Mouse (Mus musculus): ENCODE measurements around the gene Zfp108.

Gene Zfp108

DNA sequence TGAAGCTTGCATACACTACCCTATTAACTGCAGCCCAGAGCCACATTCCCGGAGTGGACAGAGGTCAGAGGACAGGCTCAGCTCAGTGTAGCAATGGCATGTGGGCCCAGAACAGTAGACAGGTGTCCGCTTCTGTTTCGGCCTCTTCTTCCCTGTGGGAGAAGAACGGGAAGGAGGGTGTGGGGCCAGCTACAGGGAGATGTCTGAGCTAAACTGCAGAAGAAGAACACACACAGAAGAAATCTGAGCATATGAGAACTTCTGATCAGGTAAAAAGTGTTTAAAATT lies 26.2 kb downstream of the Zfp108 start:
- DNase-seq (ENCODE audit: low read depth in 1 of 2, low spot score in 2 of 2) = no peak

DNA sequence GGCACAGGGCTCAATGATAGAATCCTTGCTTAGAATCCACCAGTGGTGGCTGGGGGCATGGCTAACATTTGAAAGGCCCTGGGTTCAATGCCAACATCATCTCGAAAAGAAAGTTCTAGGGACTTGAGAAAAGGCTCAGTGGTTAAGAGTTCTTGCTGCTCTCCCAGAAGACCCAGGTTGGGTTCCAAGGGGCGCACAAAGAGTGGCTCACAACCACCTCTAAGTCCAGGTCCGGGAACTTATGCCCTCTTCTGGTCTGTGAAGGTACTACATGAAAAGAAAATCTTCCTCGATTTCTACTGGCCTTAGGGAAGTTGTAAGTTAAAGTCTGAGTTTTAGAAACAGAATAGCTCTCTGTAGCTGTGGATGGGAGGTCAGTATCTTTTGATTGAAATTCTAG lies 31.5 kb downstream of the Zfp108 start:
- DNase-seq (ENCODE audit: low read depth in 1 of 2, low spot score in 2 of 2) = no peak

DNA sequence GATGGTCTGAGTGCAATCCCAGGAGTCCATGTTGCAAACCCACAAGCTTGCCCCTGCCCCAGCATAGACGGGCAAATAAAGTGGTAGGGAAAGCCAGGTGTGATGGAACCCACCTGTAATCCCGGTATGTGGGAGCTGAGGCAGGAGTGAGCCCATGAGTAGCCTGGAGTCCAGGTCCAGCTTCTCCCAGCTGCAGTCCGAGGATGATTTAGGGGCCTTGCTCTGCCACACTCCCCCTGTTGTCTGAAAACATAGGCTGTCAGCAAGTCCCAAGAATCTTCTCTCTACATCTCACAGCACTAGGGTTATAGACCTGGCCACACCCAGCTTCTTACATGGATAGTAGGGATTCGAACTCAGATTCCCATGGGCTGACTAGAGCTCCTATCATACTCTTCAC lies 32.3 kb downstream of the Zfp108 start:
- DNase-seq (ENCODE audit: low read depth in 1 of 2, low spot score in 2 of 2) = no peak

DNA sequence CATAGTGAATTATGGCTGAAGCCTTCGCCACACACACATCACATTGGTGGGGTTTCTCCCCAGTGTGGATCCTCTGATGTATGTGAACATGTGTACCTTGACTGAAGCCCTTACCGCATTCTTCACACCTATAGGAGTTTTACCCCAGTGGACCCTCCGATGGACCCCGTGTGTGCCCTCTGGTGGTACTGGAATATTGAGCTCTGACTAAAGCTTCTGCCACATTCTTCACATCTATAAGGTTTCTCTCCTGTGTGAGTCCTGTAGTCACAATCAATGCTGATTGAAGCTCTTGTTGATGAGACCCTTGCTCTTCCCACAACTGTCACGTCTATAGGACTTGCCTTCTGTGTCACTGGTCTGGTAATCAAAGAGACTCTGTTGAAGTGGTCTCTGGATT lies 33.1 kb downstream of the Zfp108 start:
- DNase-seq (ENCODE audit: low read depth in 1 of 2, low spot score in 2 of 2) = no peak

DNA sequence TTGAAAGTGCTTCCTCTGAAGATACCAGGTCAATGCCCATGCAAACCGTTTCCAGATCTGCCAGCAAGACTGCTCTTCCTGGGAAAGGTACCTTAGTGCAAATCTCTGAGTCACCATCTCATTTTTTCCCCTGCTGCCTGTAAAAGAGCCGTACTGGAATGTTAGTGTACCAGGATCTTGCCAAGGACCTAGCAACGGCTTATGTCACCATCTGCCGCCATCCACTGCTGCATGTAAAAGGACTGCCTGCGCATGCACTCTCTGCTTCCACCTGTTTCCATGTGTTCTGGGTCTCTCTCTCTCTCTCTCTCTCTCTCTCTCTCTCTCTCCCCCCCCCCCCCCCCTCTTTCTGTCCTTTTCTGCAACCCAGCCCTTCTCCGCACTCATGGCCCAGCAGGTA lies 33.9 kb downstream of the Zfp108 start:
- no peak for DNase-seq (ENCODE audit: low read depth in 1 of 2, low spot score in 2 of 2)

DNA sequence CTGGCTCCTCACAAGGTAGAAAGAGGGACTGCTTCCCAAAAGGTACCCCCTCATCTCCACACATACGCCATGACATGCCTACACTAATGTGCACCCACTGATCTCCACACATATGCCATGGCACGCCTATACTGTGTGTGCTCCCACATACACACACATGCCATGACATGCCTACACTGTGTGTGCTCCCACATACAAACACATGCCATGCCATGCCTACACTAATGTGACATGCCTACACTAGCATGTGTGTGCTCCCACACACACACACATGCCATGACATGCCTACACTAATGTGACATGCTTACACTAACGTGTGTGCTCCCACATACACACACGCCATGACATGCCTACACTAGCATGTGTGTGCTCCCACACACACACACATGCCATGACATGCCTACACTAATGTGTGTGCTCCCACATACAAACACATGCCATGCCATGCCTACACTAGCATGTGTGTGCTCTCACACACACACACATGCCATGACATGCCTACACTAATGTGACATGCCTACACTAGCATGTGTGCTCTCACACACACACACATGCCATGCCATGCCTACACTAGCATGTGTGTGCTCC lies 35.6 kb downstream of the Zfp108 start:
- no peak for DNase-seq (ENCODE audit: low read depth in 1 of 2, low spot score in 2 of 2)

DNA sequence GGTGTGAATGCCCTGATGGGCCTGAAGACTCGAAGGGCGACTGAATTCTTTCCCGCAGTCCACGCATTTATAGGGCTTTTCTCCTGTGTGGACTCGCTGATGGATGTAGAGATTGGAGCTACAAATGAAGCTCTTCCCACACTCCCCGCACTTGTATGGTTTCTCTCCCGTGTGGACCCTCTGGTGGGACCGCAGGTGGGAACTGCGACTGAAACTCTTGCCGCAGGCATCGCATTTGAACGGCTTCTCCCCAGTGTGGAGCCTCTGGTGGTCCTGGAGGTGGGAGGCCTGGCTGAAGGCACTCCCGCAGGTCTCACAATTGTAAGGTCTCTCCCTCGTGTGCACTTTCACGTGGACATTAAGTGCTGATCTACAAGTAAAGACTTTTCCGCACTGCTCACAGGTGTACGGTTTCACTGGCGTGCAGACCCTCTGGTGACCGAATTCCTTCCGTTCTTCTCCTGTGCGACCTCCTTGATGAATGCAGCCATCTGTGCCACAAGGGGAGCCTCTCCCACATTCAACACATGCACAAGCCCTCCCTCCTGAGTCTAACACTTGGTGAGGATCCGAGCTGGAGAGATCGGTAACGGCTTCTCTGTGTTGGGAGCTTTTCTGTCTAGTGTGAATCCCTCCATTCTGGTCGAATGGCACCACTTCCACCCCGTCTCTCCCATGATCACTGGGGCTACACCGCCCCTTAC lies 36.9 kb downstream of the Zfp108 start:
- DNase-seq (ENCODE audit: low read depth in 1 of 2, low spot score in 2 of 2) = no peak

DNA sequence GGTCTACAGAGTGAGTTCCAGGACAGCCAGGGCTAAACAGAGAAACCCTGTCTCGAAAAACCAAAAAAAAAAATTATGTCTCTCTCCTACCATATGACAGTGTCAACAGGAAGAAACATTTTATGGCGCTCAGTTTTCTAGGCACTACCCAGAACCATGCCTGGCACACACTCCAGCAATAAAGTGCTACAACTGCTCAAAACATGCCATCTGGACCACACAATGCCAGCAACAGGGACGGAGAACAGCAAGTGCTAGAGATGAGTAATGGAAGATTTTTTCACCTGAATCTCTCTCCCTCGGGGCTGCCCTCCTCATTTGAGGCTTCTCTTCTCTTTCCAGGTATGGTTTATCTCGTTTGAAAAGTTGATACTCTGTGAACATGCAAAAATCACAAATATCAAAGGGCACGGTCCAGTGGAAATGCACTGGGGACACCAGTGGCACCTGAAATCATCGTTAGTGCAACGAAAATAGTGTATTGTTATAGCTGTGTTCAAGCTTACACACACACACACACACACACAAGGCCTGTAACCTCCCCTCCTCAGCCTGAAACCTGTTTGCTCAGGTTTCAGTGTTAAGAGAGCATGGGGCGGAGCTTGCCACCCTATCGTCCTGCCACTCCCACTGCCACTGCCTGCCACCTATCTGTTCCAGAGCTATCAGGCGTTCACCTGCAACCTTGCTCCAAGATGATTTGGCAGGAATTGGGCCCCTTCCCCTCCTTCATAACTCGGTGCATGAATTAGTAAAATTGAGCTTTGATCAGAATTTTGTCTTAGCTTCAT lies 38.7 kb downstream of the Zfp108 start:
- no peak for DNase-seq (ENCODE audit: low read depth in 1 of 2, low spot score in 2 of 2)

DNA sequence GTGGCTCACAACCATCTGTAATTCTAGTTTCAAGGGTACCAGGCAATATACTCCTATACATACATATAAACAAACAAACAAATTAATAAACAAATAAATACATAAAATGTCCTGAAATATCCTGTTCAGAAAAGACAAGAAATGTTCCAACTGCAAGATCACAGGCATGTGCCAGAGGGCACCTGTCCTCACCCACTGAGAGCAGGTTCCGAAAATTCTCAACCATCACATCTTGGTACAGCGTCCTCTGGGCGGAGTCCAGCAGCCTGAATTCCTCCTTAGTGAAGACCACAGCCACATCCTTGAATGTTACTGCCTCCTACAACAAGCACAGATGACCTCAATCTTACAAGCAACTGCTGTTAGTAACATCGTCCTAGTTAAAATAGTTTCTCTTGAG lies 40.2 kb downstream of the Zfp108 start:
- no peak for DNase-seq (ENCODE audit: low read depth in 1 of 2, low spot score in 2 of 2)

DNA sequence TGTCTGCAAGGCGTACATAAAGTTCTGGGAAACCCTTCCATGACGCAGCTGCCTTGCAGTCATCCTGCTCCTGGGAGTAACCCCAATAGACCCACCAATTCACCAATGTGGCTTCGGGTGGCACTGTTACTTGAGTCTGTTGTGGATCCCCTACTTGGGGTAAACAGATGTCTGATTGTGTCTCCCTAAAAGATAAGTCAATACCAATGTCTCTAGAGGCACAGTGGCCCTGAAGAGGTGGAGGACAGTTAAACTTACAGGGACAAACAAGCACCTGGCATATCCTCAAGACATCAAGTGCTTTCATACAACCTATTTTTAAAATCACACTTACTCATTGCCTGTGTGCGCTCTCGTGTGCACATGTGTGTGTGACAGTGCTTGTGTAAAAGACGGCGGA lies 40.8 kb downstream of the Zfp108 start:
- no peak for DNase-seq (ENCODE audit: low read depth in 1 of 2, low spot score in 2 of 2)

DNA sequence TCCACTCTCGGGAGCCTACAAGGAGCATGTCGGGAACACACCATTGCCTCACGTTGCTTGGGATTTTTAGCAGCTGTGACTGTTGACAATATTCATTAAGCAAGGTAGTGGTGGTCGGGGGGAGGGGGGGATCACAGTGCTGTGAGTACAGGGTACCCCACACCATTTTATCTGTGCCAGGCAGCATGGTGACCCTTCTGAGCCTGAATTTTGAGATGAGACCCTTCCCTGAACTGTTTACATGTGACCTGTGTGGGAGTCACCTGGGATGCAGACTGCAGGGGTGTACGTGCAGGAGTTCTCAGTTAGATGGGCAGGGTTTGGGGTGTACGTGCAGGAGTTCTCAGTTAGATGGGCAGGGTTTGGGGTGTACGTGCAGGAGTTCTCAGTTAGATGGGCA lies 41.8 kb downstream of the Zfp108 start:
- no peak for DNase-seq (ENCODE audit: low read depth in 1 of 2, low spot score in 2 of 2)

DNA sequence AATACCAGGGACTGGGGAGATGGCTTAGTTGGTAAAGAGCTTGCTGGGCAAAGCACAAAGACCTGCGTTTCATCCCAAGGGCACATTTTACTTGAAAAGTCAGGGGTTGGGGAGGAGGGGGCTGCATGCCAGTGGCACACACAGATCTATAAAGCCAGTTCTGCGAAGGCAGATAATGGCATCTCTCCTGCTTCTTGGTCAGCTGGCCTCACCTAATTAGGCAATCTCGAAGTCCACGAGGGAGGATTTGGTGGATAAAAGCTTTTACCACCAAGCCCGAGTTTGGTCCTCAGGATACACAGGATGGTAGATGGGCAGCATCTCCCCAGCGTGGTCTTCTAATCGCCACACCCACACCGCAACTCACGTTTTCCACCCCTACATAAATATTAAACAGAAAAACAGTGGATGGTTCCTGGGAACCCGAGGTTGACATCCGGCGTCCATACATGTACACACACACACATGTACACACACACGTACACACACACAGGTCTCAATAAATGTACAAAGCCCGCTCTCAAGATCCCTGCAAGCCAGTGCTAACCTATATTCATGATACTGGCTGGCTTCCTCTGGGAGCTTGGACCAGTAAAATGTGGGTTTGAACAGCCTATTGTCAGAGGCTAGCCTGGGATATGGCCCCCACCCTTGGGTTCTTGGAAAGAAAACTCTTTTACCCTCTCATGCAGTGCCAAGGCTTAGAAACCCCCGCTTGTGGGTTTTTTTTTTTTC lies 42.9 kb downstream of the Zfp108 start:
- no peak for DNase-seq (ENCODE audit: low read depth in 1 of 2, low spot score in 2 of 2)

DNA sequence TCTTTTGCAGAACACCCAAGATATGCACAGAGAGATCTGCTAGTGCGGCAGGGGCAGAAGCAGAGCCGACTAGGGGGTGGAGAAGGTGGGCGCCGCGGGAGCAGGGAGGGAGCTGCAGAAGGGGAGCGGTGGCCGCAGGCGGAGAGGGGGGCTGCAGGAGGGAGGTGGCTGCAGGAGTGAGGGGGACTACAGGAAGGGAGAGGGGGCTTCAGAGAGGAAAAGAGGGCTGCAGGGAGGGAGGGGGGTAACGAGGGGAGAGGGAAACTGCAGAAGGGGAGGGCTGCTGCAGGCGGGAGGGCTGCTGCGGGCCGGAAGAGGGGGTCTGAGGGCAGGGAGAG lies 44.0 kb downstream of the Zfp108 start:
- DNase-seq (ENCODE audit: low read depth in 1 of 2, low spot score in 2 of 2) = no peak

DNA sequence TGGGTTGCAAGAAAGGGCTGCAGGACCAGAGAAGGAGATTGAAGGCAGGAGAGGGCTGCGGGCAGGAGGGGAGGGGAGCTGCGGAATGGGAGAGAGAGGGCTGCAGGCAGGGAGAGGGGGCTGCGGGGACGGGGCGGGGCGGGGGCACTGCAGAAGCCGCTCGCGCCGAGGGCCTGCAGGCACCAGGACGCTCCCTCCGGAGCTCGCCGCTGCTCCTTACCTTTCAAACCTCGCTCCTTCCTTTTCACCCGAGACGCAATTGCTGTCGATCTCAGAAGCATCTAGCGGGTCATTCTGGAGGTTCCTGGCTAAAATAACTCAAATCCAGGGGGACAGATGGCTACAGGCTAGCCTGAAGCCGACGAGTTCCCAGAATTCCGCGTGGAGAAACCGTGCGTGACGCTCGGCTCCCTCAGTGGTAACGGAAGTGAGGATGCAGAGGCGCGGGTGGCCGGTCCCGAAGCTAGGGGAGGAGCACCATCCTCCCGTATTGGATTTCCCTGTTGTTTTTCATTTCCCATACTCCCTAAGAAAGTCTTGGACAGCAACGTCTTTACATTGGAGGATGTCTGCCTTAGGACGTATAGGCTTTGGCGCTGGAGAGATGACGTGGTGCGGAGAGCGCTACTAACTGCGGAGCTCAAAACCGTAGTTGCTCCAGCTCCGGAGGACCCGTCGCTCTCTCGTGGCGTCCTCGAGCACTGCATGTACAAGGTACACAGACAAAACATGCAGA lies 44.5 kb downstream of the Zfp108 start:
- DNase-seq (ENCODE audit: low read depth in 1 of 2, low spot score in 2 of 2) = peak; percentile 16 to 25

DNA sequence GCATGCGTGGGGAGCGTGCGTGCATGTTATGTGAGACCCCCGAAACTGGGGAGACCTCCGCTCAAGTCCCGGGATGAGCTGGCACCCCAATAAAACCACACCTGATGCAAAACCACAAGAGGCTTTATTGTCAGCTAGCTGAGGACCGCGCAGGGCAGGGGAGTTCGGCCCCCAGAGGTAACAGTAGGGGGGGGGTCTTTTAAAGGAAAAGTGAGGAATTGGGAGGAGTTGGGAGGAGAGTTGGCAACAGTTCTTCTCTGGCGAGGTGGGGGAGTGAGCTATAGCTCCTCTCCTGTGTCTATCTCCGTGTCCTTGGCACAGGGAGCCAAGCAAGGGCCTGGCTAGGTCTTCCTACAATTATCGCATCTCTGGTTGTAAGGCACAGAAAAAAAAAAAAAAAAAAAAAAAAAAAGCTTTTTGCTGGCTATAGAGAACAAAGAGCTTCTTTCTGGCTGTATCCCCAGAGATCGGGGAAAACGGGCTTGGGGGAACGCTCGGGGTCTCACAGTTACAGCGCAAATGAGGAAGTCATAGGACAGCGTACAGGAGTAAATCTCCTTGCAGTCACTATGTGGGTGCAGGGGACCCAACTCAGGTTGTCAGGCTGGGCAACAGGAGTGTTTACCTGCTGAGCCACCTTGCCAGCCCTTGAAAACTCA lies 45.4 kb downstream of the Zfp108 start:
- DNase-seq (ENCODE audit: low read depth in 1 of 2, low spot score in 2 of 2) = no peak

DNA sequence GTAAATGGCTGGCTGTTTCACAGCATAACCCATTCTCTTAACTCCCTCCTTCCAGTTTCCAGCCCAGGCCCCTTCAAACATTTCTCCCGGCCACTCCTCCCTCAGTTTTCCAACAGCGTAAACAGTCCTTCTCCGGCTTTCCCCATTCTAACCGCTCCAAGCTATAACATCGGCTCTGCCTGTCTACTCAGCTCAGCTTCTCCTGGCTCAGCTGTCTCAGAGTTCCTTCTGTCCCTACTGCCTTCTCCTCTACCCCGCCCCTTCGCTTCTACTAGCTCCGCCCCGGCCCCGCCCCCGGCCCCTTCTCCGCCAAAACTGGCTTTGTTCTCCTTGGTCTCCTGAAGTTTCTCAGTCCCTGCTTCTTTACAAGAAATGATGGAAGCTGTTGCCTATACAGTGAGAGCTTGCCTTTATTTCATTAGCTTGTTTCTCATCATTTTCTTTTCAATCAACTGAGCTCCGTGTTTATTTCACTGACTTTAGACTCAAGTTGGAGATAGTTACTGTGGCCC lies 46.2 kb downstream of the Zfp108 start, which contains the start of gene Zfp61:
Gene Zfp61 (minus strand): TSS at position 462 of the 512 bp plus-strand sequence.
- DNase-seq (ENCODE audit: low read depth in 1 of 2, low spot score in 2 of 2) = no peak
